Mouse (Mus musculus) cerebellum, adult 2 months (tissue): ENCODE measurements at regions not wholly inside any gene's neighbourhood (a gene's known extent, or its start where the extent isn't known, plus 50 kb on each side); places are given as distances from the start of the nearest gene placed in this dataset.

Source experiments
- CTCF ChIP-seq: fragments of 200-500 bp; IDR thresholded peaks from 2 replicates; pipeline ENCODE4 v1.5.1; 2011; ENCODE audit warnings: low read depth, mild to moderate bottlenecking, control low read depth, low read length, moderate library complexity, borderline replicate concordance; ENCODE audit not compliant: insufficient read depth
- POLR2A ChIP-seq: fragments of 200-500 bp; IDR thresholded peaks from 2 replicates; pipeline ENCODE4 v1.6.1; 2011; ENCODE audit warnings: low read length, control low read depth, borderline replicate concordance; ENCODE audit not compliant: insufficient read depth

- TF ChIP-seq CTCF (no peak), POLR2A (no peak)
Measured at GRCm38 (mm10) chr12:59762260-59762659, 542.7 kb upstream of the Fbxo33 start.
